Mouse (Mus musculus) bone marrow, adult 2 months (tissue): Measurements from ENCODE around the gene 1700025G04Rik.

Experiments used
- CTCF ChIP-seq: fragments of 200-500 bp; IDR thresholded peaks from 2 replicates; pipeline ENCODE4 v1.5.1; 2011; ENCODE audit warnings: low read length, control low read depth; ENCODE audit not compliant: control insufficient read depth, insufficient read depth
- POLR2A ChIP-seq: fragments of 200-500 bp; IDR thresholded peaks from 2 replicates; pipeline ENCODE4 v1.6.1; 2011; ENCODE audit warnings: low read depth, mild to moderate bottlenecking, control low read depth, low read length, borderline replicate concordance; ENCODE audit not compliant: control insufficient read depth

DNA sequence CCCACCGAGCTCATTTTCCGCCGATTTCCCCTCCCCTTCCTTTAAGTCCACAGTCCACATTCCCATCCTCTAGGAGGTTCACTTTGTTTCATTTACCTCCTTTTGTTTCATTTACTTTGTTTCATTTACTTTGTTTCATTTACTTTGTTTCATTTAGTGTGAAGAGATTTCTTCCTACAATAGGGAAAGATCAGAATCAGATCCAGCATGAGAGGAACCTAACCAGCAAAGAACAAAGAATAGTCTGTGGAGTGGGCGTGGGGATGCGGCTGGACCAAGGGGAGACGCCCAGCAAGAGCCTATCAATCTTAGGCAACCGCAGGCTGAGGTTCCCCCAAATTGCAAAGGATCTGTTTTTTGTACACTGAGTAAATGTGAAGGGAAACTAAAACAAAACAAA is 20.2 kb downstream of the 1700025G04Rik start:
- no peak for TF ChIP-seq CTCF
- TF ChIP-seq POLR2A, result no peak
